Mouse (Mus musculus) duodenum, adult 2 months (tissue): Measurements from ENCODE around the gene Itga7. TPM values are rescaled to one million over a fixed set of nuclear protein-coding genes. Genes with fewer than 3 reads are reported as not detected.

Source experiments
- polyA plus RNA-seq: library from polyadenylated mRNA; depleted of rRNA; stranded (reverse); fragments of >200 nt; gene quantifications from 2 replicates; pipeline ENCODE4 v1.2.3, GENCODE M21; 2012; ENCODE audit warnings: low replicate concordance; rRNA removed

Gene Itga7
- polyA plus RNA-seq: 10.0 and 17.7 TPM in 2 replicates

DNA sequence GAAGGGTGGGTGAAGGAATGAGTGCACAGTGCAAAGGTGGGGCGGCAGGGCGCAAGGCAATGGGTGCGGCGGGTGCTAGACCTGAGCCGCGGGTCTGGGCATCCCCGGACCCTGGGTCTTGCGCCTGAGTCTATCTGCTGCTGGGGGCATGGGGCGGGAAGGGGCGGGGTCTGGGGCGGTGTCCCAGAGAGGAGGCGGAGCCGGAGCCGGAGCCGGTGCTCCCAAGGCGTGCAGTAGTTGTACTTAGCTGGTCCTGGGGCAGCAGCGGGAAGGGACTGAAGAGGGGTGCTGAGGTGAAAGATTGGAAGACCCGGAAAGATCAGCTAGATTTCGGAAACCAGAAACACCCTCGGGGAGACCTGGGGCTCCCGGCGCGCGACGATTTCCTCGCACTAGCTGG lies at the start of gene Itga7:
Gene Itga7 (plus strand): TSS at position 245 of the 400 bp plus-strand sequence.

DNA sequence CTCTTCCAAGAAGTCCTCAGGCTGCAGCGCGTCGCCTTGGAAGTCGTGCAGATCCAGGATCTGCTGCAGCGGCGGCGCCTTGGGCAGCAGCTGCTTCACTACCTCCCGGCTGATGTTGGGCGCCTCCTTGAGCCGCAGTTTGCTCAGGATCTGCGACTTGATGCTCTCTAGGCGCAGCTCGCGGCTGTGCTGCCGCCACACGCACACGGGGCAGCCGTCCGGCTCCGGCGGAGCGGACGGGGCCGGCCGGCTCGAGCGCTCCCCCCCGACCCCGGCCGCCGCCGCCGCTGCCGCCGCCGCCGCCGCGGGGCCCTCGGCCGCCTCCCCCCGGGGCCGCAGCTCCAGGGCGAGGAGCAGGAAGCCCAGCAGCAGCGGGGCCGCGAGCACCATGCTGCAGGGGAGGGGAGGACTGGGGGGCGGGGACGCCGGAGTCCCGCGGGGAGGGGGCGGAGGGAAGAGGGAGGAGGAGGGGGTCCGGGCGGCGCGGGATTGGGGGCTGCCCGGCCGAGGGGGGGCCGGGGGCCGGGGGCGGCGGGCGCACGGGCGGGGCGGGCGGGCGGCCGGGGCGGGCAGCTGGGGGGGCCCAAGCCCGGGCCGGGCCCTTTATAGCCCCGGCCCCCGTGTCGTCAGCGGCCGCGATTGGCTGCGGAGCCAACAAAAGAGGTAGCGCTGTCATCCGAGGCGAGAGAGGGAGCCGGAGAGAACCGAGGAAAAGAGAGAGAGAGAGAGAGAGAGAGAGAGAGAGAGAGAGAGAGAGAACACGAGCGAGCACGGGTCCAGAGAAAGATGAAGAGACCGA lies 42.1 kb upstream of the Itga7 start, which contains the start of gene Gdf11:
Gene Gdf11 (minus strand): TSS at position 423 of the 799 bp plus-strand sequence.

DNA sequence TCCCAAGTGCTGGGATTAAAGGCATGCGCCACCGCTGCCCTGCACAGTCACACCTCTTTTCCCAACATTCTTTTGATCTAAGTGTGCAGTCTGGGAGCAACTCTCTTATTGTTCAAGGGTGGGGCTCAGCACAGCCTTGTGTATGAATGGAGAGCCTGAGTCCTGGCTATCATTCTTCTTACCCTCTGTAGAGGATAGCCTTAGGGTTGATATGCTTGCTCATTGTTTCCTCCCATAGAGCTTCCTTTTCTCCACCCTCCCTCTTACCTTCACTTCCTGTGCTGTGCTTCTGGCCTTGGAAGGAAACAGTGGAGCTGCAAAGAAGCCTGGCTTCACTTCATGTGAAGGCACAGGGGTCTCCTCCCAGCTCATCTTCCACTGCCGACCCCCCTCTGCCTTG lies 32.9 kb upstream of the Itga7 start, which contains the start of gene Cd63:
Gene Cd63 (plus strand): TSS at position 292 of the 400 bp plus-strand sequence.

DNA sequence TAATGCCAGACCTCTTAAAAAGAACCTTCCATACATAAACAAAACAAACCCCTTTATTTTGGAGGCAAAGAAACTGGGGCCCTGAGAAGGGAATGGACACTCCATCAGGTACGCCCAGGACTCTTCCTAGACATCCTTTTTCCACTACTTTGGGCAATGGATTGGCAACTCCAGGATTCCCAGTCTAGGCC lies 10.9 kb upstream of the Itga7 start, which contains the start of gene Rdh5:
Gene Rdh5 (minus strand): TSS at position 67 of the 191 bp plus-strand sequence.

DNA sequence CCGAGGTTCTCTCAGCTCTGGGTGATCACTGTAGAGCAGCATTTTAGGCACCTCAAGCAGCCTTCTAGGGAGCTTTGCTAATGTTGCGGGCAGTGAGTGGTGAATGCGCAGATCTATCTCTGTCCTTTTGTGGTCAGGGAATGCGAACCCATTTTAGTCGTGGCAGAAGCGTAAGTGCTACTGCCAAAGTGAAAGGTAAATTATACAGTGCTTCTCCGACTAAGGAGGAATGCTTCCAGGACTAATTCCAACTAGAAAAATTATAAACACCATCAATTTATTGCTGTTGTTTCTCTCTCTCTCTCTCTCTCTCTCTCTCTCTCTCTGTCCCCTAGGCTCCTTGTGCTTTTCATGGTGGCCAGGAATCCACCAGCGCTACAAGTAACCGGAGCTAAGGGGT lies 9.7 kb upstream of the Itga7 start, which contains the start of gene Bloc1s1:
Gene Bloc1s1 (minus strand): TSS at position 101 of the 400 bp plus-strand sequence.

DNA sequence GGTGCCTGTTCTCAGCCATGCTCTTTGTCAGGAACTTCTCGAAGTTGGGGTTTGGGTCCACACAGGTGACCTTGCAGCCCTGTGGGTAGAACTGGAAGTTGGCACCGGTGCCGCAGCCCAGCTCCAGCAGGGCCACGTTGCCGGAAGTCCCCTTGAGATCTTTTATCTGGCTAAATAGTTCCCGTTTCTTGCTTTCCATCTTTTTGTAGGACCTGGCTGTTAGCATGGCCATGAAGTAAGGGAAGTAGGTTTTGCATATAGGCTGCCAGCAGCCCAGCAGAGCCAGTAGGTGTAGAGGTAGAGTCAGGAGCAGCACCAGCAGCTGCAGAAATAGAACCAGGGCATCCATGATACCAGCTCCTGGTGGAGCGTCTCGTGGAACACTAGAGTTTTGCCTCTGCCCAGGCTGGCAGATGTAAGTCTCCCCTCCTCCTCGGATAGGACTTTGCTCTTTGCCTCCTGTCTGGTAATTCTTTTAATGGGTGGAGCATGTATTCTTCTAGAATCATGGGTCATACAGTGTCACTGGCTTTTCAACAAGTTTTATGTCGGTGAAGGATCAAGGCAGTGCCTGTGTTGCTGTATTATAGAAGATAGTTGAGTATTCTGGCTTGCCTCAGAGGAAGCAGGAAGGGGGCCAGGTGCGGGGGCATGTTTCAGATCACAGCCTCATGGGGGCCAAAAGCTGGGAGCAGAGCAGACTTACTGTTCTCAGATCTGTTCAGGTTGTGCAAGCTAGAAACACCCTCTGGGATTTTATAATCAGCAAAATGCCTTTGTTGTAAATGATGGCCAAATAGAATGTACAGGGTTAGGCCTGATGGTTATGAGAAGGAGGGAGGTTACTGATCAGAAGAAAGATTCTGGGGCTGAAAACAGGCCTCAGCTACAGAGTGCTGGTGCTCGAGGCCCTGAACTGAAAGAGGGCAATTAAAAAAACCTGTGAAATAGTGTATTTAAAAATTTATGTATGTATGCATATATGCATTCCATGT lies 27.3 kb downstream of the Itga7 start, which contains the start of gene Mettl7b:
Gene Mettl7b (minus strand): TSS at position 399 of the 995 bp plus-strand sequence.

DNA sequence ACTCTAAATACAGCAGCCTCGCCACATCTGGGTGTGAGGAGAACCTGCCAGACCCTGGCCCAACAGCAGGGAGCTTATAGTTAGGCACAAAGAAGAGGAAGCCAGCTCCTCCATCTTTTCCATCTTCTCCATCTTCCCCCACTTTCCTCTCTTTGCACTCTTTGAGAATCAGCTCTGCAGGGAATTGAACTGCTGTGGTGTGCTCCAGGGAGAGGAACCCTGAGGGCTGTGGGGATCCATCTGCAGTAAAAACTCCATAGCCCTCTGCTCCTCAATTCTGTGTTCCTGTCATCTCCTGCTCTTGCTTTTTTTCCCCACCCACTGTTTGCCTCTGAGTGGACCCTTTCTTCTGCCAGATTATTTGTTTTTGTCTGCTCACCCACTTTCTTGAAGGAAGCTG lies 55.5 kb downstream of the Itga7 start, which contains the start of gene Olfr9:
Gene Olfr9 (plus strand): TSS at position 301 of the 400 bp plus-strand sequence.

Other genes with a start within 250 kb of the Itga7 start
- 21.5 and 28.1 TPM in 2 replicates for gene Rab5b, start 237.6 kb upstream of the Itga7 start, polyA plus RNA-seq
- 1.1 and 2.5 TPM in 2 replicates for gene Pmel, start 229.6 kb upstream of the Itga7 start, polyA plus RNA-seq
- 4.6 and 8.6 TPM in 2 replicates for gene Cdk2, start 228.8 kb upstream of the Itga7 start, polyA plus RNA-seq
- 34.6 and 50.5 TPM in 2 replicates for gene Dgka, start 189.0 kb upstream of the Itga7 start, polyA plus RNA-seq
- 16.5 and 19.9 TPM in 2 replicates for gene Pym1, start 185.9 kb upstream of the Itga7 start, polyA plus RNA-seq
- gene Mmp19, start 142.9 kb upstream of the Itga7 start, polyA plus RNA-seq: 0.55 and 1.0 TPM in 2 replicates
- 7.2 and 12.6 TPM in 2 replicates for gene Dnajc14, start 129.8 kb upstream of the Itga7 start, polyA plus RNA-seq
- 7.6 and 10.1 TPM in 2 replicates for gene Tmem198b, start 129.4 kb upstream of the Itga7 start, polyA plus RNA-seq
- gene Sarnp, start 116.5 kb upstream of the Itga7 start, polyA plus RNA-seq: 0.52 and 0.97 TPM in 2 replicates
- 47.6 and 49.5 TPM in 2 replicates for gene Ormdl2, start 112.2 kb upstream of the Itga7 start, polyA plus RNA-seq
- 0.36 and 0.58 TPM in 2 replicates for gene Gdf11, start 42.1 kb upstream of the Itga7 start, polyA plus RNA-seq
- 52.9 and 71.0 TPM in 2 replicates for gene Cd63, start 32.8 kb upstream of the Itga7 start, polyA plus RNA-seq
- gene Rdh5, start 10.9 kb upstream of the Itga7 start, polyA plus RNA-seq: 32.9 and 39.5 TPM in 2 replicates
- gene Bloc1s1, start 9.8 kb upstream of the Itga7 start, polyA plus RNA-seq: 74.1 and 80.1 TPM in 2 replicates
- gene Mettl7b, start 27.2 kb downstream of the Itga7 start, polyA plus RNA-seq: 35.7 and 44.8 TPM in 2 replicates
- gene Olfr9, start 55.6 kb downstream of the Itga7 start, polyA plus RNA-seq: not detected in 2 replicates
- 0.04 TPM in 1 of 2 replicates, not detected in the other for gene Olfr763, start 77.0 kb downstream of the Itga7 start, polyA plus RNA-seq
- gene Olfr764-ps1, start 106.1 kb downstream of the Itga7 start, polyA plus RNA-seq: not detected in 2 replicates
- not detected in 2 replicates for gene Olfr765, start 116.2 kb downstream of the Itga7 start, polyA plus RNA-seq
- not detected in 2 replicates for gene Olfr766-ps1, start 135.2 kb downstream of the Itga7 start, polyA plus RNA-seq
- not detected in 2 replicates for gene Olfr767, start 149.1 kb downstream of the Itga7 start, polyA plus RNA-seq
- not detected in 2 replicates for gene Olfr768, start 165.6 kb downstream of the Itga7 start, polyA plus RNA-seq
- gene Olfr769, start 184.0 kb downstream of the Itga7 start, polyA plus RNA-seq: not detected in 2 replicates
- not detected in 2 replicates for gene Olfr770, start 205.2 kb downstream of the Itga7 start, polyA plus RNA-seq
- not detected in 2 replicates for gene Olfr771, start 230.9 kb downstream of the Itga7 start, polyA plus RNA-seq
- gene Olfr772, start 244.1 kb downstream of the Itga7 start, polyA plus RNA-seq: not detected in 2 replicates